Mouse (Mus musculus) right cerebral cortex, postnatal 4 days (tissue): ENCODE results near the gene 9530003J23Rik.
"Not testable (repeated sequence)": the region's sequence is repeated elsewhere in the genome, so short reads cannot be mapped to it uniquely, and the experiment has no call there.

ENCODE experiments used
- DNase-seq: peaks from one replicate; pipeline ENCODE4 v3.0.0-alpha.2; 2022

Gene 9530003J23Rik

DNA sequence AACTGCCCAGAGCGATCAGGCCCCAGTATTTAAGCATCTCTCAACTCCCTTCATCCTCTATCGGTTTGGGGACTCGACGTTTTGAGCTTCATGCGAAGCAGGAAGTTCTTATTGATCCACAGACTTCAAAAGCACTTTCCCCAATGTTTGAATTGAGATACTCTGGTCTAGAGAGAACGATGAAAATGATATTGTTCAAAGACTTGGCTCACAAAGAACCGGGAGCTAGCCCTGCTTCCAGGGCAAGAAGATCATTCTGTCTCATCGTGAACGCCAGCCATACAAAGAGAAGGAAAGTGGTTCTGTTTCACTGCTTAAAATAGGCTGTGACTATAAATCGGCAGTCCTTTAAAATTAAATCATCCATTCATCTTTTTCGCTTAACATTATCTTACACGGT, at the start of gene 9530003J23Rik:
Gene 9530003J23Rik (minus strand): TSS at position 101 of the 400 bp plus-strand sequence.
- DNase-seq = no peak

DNA sequence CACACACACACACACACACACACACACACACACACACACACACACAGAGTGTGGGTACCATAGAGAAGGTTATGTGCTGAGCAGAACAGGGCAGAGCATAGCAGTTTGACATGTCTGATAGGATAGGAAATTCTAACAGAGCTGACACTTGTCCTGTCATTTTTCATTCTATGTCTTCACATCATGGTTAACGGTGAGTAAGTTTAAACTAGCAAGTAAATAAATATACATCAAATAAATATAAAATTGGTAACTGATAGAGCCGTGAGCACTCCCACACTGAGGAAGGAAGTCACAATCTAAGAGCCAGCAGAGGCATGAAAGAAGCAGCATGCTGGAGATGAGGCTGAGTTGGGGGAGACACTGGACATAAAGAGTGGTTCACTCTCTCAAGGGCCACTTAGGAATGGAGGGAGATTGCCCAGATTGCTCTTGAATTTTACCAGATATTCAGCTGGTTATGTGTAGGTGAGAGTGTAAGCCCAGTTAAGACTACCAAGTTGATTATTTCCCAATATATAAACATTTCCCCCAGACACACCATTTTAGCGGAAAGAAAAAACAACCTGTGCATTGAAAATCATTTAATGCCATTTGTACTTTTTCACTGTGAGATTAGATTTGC, 48.8 kb upstream of the 9530003J23Rik start:
- no peak for DNase-seq

DNA sequence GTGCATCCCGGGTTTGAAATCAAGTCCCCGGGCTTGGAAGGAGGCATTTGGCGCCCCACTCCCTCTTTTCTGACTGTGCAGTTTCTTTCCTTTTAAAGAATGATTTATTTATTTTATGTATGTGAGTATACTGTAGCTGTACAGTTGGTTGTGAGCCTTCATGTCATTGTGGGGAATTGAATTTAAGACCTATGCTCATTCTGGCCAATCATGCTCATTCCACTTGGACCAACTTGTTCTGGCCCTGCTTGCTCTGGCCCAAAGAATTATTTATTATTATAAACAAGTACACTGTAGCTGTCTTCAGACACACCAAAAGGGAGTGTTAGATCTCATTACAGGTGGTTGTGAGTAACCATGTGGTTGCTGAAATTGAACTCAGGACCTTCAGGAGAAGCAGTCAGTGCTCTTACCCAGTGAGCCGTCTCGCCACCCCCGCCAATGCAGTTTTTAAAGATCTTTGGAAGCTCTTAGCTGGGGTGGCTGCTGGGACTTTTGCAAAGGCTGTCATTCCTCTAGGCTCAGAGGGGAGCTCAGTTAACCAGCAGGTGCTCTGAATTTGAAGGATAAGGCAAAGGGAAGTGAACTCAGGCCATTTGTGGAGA, 48.0 kb upstream of the 9530003J23Rik start:
- no peak for DNase-seq

DNA sequence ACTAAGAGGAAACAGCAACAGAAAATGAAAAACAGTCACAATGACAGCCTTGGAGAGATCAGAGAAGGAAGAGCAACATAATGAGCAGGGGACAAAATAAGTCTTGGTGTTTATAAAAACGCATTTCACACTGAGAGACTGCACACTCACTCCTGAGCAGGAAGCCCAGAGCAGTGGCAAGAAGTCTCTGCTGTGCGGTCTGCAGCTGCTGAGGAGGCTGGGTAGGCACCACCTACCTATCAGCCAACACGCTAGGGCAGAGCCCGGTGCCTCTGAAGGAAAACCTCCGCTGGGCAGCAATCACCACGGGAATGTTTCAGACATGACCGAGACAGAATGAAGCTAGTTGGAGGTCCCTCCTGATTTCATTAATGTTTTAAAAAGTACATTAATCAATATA, 47.1 kb upstream of the 9530003J23Rik start:
- DNase-seq = not testable (repeated sequence)

DNA sequence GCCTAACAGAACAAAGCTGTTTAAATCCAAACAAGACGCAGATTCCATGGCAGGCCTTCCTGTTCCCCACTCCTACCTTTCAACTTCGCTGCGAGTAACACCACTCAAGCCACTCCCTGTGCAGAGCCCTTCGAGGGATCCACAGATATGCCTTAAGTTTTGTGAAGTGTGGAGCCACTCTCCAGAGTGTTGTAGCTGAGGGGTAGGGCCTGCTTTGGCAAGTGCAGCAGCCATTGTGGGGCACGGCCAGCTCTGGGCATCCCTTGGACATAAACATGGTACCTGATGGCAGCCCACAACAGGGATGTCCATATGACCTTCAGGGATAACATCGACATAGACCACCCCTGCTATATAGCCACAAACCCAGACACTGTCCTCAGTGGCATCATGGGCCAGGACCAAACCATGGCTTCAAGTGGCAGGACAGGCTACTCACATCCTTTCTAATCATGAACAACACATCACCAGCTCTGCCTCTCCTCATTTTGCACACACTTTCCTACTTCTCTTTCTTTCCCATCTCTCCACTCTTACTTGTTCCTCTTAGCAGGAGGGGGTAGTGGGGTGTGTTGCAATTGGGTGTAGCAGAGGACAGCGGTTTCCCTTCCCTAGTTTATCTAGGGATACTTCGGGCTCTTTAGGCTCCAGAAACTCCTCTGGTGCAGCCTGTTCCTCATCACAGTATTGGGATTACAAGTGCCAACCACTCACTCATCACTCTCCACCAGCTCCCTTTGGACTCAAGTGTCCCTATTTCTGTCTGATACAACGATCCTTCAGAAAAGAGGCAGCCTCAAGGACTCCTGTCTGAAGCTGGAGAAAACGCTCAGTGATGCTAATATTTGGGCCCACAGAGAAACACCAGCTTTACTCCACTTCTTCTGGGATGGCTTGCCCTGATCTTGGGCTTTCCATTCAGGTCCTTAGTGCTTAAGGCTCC, 46.3 kb upstream of the 9530003J23Rik start:
- no peak for DNase-seq

DNA sequence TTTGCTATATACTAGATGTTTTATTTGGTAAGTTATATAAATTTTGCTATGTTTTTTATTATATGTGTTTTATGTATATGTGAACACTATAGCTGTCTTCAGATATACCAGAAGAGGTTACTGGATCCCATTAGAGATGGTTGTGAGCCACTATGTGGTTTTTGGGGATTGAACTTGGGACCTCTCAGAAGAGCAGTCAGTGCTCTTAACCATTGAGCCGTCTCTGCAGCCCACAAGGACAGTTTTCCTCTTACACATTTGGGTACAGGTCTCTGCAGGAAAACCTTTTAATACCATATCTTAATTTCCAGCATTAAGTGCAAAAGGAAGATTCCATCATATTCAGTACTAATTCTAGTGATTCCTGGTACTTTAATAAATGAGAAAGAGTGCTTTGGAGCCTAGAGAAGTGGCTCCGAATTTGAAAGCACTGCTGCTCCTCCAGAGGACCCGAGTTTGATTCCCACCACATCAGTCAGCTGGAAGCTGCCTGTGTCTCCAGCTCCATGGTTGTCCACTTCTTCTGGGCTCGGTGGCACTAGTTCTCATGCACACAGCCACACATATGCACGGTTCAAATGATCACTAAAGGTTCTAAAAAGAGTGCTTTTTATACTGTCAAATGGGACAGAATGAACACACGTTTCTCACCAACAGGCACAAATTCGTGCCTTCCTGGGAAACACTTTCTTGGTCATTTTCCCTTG, 45.5 kb upstream of the 9530003J23Rik start:
- no peak for DNase-seq

DNA sequence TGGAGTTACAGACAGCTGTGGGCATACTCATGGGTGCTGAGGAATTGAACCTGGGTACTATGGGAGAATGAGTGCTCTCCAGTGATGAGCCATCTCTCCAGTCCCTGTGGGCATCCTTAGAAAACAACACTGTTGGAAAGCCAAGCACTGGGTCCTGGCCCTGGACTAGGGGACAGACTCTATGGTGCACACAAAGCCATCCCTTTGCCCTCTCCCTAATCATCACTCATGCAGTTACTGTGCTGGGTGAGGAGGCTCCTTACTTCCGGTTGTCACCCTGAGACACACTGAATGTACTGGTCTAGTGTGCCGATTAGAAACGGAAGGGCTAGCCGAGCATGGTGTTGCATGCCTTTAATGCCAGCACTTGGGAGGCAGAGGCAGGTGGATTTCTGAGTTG, 44.7 kb upstream of the 9530003J23Rik start:
- not testable (repeated sequence) for DNase-seq

DNA sequence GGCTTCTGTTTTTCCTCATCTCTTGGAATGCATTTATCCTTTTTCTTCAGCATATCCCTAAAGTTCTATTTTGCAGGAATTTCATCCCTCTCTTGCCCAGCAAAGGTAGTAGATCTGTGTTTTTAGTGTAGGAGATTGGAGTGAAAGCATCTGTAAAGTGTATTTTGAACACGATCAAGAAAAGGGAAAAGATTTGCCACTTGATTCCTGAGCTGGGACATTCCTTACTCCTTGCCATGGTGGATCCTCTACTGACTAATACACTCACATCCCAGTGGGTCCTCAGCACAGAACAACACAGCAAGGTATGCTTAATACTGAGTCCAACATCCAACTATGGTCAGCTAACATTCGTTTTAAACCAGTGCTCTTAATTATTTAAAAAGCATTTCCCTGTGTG, 44.0 kb upstream of the 9530003J23Rik start:
- no peak for DNase-seq

DNA sequence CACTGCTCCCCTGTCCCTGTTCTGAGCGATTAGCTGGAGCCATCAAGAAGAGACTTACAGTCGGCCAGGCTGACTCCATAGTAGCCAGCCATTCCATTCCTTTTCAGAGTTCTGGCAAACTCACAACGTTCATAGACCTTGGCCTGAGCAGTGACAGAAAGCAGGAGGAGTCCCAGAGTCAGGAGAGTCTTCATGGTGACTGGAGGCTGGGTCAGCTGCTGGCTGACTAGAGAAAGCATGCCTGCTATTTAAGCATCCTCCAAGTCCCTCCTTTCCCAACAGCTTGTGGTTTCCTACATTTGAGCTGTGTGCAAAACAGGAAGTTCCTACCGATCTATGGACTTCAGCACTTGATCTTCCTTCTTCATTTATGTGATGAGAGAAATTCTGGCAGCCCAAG, 43.5 kb upstream of the 9530003J23Rik start, which contains the start of gene Lyz2:
Gene Lyz2 (minus strand): TSS at position 273 of the 400 bp plus-strand sequence.
- no peak for DNase-seq

DNA sequence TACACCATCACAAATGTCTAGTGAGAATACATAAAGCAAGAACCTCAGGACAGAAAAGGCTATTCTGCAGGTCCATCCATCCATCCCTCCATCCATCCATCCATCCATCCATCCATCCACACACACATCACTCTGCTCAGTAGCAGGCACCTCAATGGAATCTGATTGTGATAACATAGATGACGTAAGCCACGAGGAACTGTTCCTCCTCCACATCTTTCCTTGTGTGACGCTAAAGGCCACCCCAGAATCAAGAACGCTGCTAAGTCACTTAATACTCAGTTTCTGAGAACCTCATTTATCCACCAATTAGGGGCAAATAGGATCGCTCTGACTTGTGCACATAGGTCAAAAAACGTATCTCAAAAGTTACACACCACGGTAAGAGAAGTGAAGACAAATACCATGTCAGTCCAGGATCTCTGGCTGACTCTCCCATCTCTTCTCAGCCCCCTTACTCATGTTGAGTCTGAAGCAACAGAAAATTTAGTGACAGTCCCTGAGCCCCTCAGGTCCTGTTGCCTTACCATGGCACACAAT, 42.9 kb upstream of the 9530003J23Rik start:
- no peak for DNase-seq

DNA sequence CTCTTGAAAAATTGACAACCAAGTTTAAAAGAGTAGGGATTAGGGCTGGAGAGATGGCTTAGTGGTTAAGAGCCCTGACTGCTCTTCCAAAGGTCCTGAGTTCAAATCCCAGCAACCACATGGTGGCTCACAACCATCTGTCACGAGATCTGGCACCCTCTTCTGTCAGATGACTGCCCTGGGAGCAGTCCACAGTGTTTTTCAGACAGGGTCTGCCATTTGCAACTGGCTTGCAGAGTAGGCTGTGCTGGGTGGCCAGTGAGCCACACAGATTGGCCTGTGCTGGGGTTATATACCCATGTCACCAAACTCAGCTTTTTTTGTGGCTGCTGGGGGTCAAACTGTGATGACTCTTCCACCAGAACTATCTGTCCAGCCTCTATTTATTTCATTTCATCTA, 41.5 kb upstream of the 9530003J23Rik start:
- no peak for DNase-seq

DNA sequence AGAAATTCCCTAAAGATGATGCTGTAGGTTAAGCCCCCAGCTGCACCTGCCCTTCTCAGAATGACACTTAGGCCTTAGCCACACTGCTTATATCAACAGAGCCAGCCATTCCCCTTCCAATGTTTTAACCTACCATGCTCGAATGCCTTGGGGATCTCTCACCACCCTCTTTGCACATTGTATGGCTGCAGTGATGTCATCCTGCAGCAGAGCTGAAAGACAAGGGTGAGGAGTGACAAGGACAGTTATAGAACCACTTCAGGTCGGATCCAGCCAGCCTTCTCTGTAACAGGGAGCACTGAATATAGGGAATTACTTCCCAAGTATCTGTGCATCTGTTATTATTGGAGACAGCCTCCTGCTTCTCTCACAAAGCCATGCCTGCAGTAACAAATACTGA, 40.0 kb upstream of the 9530003J23Rik start:
- DNase-seq = not testable (repeated sequence)

DNA sequence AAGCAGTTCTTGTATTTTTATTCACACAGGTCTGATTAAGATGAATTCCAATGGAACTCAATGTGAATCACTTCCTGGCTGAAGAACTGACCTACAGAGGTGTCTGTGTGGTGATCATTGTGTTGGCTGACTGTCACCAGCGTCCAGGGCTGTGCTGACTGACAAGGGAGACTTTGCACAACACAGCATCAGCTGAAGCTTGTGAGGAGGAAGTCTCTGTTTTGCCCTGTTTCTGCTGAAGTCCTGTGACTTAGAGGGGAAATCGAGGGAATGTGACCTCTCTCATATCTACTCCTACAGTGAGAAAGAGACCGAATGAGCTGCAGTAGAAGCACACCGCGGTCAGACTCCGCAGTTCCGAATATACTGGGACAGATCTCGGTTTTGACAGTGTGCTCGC, 39.3 kb upstream of the 9530003J23Rik start:
- not testable (repeated sequence) for DNase-seq

DNA sequence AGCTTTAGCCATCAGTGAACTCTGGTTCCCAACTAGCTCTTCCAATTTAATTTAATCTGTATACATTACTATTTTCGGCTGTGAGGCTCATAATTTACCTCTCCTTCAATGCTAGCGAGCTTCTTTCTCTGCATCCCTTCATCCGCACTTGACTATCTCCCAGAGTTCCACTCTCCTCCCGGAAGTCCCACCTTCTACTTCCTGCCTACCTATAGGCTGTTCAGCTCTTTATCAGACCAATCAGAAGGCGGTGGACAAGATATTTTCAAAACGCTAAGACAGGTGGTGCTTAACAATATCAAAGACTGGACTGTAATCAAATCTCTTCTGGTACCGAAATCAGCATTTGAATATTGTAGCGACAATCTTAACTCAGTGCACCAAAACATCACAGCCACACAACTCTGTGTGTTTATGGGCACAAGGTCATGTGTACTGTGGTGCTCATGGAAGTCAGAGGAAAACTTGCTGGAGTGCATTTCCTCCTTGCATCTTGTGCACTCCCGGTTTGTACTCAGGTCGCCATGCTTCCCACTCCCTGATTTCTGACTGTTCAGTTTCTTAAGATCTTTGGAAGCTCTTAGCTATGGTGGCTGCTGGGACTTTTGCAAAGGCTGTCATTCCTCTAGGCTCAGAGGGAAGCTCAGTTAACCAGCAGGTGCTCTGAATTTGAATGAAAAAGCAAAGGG, 37.3 kb upstream of the 9530003J23Rik start:
- no peak for DNase-seq

DNA sequence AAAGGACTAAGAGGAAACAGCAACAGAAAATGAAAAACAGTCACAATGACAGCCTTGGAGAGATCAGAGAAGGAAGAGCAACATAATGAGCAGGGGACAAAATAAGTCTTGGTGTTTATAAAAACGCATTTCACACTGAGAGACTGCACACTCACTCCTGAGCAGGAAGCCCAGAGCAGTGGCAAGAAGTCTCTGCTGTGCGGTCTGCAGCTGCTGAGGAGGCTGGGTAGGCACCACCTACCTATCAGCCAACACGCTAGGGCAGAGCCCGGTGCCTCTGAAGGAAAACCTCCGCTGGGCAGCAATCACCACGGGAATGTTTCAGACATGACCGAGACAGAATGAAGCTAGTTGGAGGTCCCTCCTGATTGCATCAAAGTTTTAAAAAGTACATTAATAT, 36.1 kb upstream of the 9530003J23Rik start:
- DNase-seq = not testable (repeated sequence)

DNA sequence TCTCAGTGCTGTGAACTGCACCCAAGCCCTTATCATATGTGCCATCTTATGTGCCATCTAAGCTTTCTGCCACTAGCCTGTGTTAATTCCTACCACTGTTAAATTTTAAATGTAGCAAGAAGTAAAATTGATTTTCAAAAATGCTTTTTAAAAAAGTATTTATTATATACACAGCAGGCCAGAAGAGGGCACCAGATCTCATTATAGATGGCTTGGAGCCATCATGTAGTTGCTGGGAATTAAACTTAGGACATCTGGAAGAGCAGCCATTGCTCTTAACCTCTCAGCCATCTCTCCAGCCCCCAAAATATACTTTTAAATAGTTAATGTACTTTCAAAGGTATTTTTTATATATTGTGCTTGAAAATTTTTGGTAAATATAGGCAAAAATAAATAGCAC, 33.5 kb upstream of the 9530003J23Rik start:
- DNase-seq = no peak

DNA sequence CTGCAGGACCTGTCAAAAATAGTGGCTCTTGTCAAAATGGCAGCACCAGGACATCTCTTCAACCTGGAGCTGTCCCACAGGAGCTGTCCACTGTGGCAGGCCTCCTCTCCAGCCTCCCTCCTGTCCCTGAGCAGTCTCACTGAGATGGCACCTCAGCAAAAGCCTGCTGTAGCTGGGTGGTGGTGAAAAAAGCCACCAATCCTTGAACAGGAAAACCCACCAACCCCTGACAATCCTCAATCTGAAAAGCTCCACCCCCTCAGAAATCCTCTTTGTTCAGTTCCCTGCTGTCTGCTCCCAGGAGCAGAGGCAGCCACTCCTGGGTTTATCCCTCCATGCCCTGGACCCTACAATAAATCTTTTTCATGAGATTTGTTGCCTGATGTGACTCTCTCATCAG, 21.4 kb upstream of the 9530003J23Rik start:
- DNase-seq = no peak

DNA sequence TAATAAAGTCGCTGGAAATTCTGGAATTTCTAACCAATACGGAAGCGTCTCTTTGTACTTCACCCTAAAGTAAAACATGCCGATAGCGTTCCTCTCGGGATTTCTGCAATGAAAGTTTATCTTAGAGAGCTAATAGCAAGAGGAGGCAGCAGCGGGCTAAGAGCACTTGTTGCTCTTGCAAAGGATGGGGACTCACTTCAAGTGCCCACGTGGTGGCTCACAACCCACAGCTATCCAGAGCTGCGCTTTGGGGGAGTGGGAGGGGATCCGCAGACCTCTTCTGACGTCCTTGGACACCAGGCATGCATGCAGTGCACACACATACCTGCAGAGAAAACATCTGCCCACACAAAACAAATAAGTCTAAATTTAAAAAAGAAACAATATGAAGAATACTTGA, 2.6 kb downstream of the 9530003J23Rik start:
- no peak for DNase-seq

DNA sequence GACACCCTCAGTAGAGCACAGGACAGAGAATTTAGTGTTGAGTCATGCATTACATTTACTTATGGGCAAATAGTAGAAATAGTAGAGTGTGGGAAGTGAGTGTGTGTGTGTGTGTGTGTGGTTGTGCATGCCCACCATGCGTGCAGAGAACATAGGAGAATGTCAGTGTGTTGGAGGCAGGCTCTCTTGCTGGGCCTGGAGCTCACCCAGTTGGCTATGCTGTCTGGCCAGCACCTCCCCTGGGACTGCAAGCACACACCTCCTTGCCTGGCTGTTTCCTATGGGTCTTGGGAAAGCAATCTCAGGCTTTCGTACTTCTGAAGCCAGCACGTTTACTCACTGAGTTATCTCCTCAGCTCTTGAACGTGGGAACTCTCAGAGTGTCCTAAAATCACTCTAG, 3.7 kb downstream of the 9530003J23Rik start:
- DNase-seq = no peak

DNA sequence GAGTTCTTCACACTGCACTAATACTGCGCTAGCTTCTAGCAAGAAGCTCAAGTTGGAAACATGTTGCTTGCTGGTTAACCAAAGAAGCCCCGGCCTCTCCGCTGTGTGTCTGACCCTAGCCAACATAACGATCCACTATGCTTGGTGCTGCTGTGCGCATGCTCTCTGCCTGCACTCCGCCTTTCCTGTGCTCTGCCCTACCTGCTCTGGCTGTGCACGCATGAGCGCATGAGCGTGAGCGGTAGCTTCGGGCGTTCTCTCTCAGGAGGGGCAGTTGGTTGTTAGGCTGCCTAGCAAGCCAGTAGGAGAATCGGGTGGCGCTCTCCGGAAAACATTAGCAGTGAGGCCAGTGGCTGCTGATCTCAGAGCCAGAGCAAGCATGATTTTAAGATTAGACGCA, 8.7 kb downstream of the 9530003J23Rik start:
- no peak for DNase-seq

DNA sequence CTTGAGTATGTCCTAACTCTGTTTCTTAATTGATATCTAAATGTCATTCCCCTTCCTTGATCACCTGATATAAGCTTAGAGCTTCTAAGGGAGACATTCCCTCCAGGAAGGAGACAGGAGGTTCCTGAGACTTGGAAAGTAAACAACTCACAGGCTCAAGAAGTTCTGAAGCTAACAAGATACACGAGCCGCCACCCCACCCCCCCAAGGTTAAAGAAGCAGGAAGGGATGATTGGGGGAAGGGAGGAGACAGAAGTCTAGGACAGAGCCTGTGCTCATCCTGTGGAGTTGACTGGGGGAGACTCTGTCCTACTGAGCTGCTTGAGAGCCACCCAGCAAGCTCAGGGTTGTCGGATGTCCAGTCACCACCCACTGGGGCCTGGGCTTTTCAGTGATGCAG, 12.5 kb downstream of the 9530003J23Rik start:
- no peak for DNase-seq

DNA sequence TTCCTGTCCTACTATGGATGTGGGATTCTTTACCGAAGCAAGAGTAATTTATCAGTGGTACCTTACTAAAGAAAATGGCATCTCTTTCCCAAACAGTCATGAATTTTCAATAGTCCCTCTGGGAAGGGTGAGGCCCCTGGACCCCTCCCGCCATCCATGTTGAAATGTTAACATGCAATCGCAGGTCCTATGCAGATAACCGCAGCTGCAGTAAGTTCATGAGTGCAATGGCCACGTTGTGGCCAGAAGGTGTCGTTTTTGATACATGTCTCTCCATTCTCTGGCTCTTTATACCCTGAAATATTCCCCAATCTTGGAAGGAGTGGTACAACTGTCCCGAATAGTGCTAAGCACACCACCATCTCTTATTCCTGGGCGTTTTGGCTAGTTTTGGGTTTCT, 13.4 kb downstream of the 9530003J23Rik start:
- DNase-seq = no peak
